Mouse (Mus musculus) testis, adult 2 months (tissue): ENCODE results near the gene C130026I21Rik.
"Not testable (repeated sequence)": the region's sequence is repeated elsewhere in the genome, so short reads cannot be mapped to it uniquely, and the experiment has no call there.

ENCODE experiments used
- CTCF ChIP-seq: fragments of 200-500 bp; IDR thresholded peaks from 2 replicates; pipeline ENCODE4 v1.5.1; 2012; ENCODE audit warnings: low read depth, mild to moderate bottlenecking, inconsistent platforms, low read length, moderate library complexity; ENCODE audit not compliant: control insufficient read depth, insufficient read depth, insufficient replicate concordance
- POLR2A ChIP-seq: fragments of 200-500 bp; IDR thresholded peaks from 2 replicates; pipeline ENCODE4 v1.6.1; 2012; ENCODE audit warnings: low read depth, mild to moderate bottlenecking, inconsistent platforms, low read length, moderate library complexity; ENCODE audit not compliant: control insufficient read depth

GRCm38 (mm10) chr1:85110876-85111275 is 159.5 kb downstream of the C130026I21Rik start:
- not testable (repeated sequence) for TF ChIP-seq POLR2A, CTCF
